Mouse (Mus musculus) fat pad, adult 2 months (tissue): Measurements from ENCODE around the gene Nr2f2.

Source experiments
- DNase-seq: peaks from one replicate; pipeline ENCODE4 v3.0.0-alpha.2; 2011; ENCODE audit warnings: low read depth, low spot score; ENCODE audit errors: extremely low read depth

Gene Nr2f2

DNA sequence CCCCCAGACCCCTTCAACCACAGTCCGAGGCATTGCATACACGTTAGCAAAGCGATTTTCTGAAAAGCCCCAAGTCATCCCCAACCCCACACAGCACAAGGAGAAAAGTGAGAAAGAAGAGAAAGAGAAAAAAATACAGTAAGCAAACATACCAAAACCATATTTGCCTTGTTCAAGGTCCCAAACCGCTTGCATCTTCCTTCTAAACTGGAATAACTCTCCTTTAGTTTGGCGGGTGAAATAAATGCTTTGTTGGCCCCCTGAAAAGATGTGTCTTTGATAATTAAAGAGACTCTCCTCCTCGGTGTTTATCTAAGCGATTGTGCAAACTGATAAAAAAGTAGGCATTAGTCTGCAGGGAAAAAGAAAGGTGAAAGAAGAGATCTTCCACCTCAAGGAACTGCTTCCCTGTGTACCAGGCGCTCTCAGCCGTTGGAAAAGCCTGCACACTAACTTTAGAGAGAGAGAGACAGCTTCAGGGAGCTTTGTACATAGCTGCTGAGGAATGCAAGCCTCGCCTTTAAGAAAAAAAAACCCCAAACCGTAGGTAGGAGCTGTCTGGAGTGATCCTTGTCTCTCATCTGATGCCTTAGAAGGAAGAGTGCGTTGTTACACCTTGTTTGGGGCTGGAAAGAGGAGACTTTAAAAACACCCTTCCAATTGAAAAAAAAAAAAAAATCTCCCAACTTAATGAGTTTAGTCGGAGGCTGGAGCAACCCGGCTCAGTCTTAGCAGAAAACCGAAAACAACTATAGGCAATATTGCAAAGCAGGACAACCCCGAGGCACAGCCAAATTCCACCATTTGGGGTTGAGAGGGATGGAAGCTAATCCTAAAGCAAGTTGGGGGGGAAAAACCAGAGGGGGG is at the start of gene Nr2f2:
TSS of gene Nr2f2 (minus strand) at position 795 of the 867 bp plus-strand sequence.
- no peak for DNase-seq

DNA sequence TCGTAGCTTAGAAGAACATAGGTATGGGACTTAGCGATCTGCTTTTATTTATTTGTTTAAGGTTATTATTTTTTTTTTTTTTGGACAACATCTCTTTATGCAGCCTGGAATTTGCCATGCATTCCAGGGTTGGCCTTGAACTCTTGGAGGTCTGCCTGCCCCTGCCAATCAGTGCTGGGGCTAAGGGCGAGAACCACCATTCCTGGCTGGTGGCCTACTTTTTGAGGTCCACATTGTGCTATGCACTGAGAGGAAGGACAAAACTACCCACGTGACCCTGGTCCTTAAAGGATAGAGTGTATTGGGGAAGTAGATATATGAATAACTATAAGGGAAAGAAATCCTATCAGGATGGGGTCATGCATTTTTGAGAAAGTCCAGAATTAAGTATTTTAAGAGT is 47.9 kb upstream of the Nr2f2 start:
- no peak for DNase-seq

DNA sequence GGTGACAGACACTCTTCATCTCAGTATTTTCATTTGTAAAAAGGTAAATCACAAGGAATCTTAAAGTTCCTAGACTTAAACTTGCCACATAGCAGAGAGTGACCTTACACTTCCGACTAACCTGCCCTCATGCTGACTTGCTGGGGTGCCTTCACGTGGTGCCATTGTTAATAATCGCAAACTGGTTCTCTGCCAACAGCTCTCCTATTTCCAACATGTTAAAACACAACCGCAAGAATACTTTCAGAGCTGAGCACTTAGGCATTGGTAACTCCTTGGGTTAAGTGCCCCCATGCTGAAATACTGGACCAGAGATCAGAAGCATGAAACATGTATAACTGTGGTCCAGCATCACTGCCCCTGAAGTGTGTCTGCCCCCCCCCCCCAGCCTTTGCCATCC is 47.1 kb upstream of the Nr2f2 start:
- DNase-seq: no peak

DNA sequence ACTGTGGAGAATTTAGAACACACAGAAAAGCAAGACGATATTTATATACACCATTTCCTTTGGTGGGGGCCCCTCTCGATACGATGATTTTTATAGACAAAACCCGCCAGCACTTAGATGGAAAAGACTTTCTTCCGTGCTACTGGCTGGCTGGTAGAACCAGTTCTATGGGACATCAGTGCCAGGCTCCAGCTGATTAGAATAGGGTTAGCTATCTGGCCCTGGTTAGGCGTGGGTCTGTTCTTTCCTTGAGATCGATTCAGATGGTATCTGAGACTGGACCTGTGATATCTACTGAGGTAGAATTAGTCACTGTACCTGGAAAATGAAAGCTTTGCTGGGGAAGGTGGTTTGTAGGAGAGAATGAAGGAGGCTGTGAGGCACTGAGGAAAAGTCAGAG is 46.4 kb upstream of the Nr2f2 start:
- no peak for DNase-seq

- no peak for DNase-seq
Measured at GRCm38 (mm10) chr7:70410350-70410749, 43.8 kb upstream of the Nr2f2 start.

DNA sequence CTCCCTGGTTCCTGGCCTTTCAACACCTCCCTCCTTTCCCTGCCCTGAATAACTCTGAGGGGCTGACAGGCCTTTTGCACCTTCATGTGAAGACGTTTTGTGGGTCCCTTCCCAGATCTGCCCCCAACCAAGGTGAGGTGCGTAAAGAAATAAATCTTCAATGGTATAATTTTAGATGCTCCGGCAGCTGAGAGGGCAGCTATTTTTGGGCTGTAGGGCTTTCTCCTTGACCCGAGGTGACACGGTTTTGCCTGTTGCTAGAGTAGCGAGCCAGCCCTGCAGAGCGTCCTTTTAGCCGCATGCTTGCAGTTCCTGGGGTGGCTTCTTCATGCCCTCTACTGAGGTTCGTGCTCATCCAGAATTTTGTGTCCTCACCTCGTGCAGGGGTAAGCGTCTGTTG is 43.4 kb upstream of the Nr2f2 start:
- DNase-seq: no peak

DNA sequence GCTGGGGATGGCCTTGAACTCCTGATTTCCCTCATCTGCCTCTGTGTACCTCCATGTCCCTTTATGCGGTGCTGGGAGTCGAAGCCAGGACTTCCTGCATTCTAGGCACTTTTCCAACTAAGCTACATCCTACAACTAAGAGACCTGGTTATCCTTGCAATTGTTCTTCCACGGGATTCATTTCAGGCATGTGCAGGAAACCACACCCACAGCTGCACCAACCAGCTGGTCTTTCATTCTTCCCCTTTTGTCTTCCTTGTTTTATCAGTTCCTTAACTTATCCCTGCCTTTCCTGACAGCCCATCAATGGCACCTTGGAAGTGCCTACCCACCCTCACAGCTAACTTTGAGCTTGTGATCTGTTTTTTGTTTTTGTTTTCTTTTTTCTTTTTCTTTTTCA is 42.3 kb upstream of the Nr2f2 start:
- DNase-seq: no peak

- DNase-seq: no peak
Measured at GRCm38 (mm10) chr7:70407123-70407522, 40.6 kb upstream of the Nr2f2 start.

DNA sequence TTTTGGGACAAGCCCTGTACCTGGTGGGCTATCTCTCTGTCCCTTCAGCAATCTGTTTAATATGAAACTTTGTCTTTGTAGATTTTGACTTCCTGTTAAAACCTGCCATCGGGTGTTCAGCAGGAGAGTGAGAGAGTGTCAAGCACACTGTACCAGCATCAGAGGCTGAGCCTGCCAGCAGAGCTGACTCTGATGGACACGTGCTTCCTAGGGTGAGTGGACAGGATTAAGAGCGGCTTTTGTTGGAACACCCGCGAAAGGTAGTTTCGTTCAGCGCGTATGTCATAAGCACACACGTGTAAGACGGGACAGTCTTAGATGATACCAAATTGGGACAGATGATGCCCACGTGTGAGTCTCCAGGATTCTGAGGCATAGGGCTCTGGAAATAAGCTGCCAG is 40.0 kb upstream of the Nr2f2 start:
- DNase-seq: no peak

- DNase-seq: no peak
Measured at GRCm38 (mm10) chr7:70405466-70405865, 38.9 kb upstream of the Nr2f2 start.

DNA sequence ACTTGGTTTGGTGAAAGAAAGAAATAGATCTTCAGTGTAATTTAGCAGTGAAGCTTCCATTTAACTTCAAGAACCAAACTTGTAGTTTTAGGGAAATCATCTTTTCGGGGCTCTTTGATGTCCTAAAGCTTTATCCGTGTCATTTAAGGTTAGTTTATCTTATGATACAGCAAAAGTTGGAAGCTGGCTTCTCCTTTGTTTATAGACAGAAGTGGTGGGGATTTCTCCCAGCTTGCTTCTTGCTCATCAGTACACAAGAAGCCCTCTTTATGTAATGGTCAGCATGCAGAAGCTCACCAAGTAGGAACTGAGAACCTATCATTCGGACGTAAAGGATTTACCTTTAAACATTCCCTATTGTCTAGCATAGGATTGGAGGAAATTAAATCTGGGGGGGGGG is 16.3 kb upstream of the Nr2f2 start:
- DNase-seq: no peak

DNA sequence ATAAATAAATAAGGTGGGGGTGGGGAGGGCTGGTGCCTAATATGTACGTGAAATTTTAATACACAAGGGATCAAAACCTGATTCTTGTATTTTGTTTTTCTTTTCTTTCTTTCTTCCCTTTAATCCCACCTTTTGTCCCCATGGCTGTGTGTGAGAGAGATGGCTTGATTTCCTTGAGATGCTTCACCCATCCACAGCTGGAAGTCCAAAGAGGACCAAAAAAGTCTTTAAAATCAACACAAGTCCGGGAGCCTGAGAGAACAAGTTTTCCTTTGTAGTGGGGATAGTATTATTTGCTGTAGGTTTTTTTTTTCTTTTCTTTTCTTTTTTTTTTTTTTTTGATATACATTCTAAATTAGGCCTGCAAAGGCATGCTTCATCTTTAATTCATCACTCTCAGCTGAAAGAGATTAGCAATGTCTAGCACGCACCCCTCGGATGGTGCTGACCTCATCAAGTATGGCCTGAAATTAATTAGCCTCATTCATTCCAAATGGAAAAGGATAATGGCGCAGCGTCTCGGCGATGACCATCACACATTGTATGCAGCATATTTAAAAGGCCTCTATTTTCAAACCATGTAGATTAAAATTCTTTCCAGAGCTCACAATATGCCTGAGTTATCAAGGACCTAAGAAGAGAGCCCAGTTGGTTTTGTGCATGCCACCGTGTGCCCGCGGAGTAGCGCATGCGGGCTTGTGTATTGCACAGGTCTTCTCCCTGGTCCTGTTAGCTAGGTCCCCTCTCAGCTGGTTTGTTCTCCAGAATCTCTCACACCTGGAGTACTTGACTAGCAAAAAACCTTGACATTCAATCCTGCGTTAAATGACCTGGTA is 15.1 kb upstream of the Nr2f2 start:
- no peak for DNase-seq

- peak; percentile 89 for DNase-seq
Measured at GRCm38 (mm10) chr7:70380943-70381342, 14.4 kb upstream of the Nr2f2 start.

- no peak for DNase-seq
Measured at GRCm38 (mm10) chr7:70380246-70380645, 13.7 kb upstream of the Nr2f2 start.

DNA sequence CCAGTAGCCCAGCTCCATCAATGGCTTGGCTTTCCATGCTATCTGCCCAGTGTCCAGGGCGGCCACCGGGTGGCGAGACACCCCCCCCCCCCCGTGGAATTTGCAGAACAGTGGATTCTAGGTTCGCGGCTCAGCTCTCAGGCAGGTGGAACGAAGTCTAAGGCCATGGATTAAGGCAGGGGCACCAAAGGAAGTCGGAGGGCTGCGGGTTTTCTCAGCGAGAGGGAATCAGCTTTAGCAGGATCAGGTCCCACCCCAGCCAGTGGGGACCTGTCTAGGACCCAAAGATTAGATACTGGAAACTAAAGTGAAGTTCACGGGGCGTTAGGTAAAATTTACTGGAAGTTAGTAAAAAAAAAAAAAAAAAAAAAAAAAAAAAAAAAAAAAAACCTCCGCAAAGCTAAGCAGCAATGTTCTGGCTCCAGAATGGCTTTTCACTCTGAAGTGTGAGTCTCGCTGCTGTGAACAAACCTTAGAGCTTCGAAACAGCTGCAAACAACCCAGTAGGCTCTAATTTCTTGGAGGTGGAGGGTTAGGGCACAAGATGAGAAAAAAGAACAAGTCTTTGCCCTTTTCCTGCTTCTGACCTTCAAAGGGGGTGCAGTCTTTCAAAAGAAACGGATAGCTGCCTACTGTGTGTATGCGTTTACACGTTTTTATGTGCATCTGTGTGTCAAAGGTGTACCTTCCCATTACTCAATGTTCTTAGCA is 4.2 kb upstream of the Nr2f2 start:
- DNase-seq: no peak

DNA sequence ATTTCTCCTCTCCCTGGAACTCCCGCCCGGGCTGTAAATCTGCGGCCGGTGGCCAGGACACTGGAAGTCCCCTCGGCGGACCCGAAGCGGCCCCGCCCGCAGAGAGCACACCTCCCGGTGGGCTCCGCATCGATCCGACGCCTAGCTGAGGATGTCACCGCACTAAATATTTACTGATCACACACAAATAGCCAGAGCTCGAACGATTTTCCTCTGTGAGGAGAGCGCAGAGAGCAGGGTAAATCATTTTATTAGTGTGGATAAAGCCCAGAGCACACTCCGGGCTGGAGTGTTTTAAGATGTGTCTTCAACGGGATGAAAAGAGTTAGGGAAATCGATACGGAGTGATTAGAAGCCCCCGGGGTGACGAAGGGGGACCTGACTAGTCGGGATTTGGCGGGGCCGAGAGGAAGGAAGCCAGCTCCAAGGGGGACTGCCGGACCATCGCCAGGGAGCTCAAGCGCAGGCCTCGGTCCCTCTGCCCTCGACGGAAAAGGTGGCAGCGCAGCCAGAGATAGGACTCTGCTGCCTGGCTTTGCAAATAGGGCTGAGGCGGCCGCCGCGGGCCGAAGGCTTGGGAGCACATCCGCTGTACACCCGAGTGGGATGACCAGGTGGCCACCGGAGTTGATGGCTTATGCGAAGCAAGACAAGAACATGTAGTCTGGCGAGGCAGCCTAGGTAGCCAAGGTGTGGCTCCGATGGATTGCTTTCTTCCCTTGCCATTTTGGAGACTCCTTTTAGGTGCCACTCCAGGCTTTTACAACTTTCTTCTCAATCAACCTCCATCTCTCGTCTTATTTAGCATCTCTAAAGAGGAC is 3.4 kb upstream of the Nr2f2 start:
- no peak for DNase-seq

DNA sequence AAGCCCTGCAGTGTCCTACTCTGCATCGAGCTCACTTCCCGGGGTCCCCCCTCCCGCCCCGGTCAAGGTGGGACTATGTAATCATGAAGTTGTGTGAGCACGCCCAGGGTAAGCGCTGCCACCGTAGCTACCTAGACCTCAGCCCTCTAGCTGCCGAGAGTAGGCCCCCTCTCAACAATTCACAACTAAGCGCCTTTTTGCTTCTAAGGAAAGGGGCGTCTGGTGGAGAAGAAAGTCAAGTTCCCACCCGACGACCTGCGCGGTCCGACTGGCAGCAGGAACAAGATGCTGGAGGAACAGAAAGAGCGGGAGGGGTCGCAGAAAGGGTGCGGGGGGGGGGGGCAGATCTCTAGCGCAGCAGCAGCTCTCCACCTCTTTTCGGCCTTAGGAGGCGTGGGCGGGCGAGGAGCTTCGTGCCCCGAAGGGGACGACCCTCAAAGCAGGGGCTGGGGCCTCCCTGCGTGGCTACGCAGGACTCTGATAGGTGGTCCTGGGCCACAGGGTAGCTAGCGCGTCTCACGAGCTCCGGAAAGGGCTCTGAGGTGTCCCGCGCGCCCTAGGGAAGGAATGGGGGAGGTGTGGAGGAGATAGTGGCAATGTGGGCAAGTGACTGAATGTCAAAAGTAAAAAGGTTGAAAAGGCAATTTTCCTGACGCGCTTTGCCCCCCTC is 2.7 kb upstream of the Nr2f2 start:
- DNase-seq: no peak

DNA sequence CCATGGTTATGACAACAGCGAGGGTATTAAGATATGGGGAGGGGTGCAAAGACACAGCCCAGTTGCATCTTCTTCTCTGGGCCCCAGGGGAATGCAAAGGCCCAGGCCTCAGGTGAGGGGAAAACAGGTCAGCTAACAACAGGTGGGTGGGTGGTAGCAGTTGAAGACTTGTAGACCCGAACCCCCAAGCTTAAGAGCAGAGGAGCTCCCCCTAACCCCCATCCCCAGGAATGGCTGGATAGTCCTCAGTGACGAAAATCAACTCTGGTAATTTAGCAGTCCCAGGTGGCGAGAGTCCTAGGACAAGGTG is 2.2 kb upstream of the Nr2f2 start:
- no peak for DNase-seq

GRCm38 (mm10) chr7:70368268-70368655 is 1.7 kb upstream of the Nr2f2 start:
- DNase-seq: no peak

- DNase-seq: no peak
Measured at GRCm38 (mm10) chr7:70367591-70368267, 1.2 kb upstream of the Nr2f2 start.
